Mouse (Mus musculus): ENCODE measurements around the gene Vdr.

DNA sequence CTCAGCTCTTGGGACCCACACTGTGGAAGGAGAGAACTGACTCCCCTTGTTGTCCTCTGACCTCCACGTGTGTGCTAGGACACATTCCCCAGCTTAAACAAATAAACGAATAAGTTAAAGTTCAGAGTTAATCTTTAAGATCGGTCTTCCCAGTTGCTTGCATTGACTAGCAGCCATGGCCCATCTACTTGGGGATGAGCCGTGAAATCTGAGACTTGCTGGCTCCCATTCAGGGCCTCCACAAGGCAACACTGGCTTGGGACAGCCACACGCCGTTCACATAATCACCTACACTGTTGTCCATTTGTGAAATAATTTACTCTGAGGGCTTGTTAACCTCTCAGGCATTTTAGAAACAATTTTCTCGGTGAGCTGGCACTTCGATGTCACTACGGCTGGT is 36.7 kb downstream of the Vdr start:
- TF ChIP-seq CTCF (IDR thresholded peaks at IDR 0.05; ENCODE audit: low read depth, low read length) (no peak), POLR2A (IDR thresholded peaks at IDR 0.05; ENCODE audit: extremely low read depth, insufficient read depth, low read length) (no peak)
